Mouse (Mus musculus) embryonic facial prominence, embryonic 15.5 days (tissue): Measurements from ENCODE around the gene Nckap1. TPM values are rescaled to one million over a fixed set of nuclear protein-coding genes. Genes with fewer than 3 reads are reported as not detected.

Experiments used
- ATAC-seq: fragments of 200-750 bp; cut with Nextera tagmentation; 2 replicates; pipeline ENCODE4 v1.8.0; 2017; ENCODE audit warnings: low read depth, moderate TSS enrichment; ENCODE audit not compliant: insufficient number of reproducible peaks, low FRiP score, low TSS enrichment
- H3K27ac ChIP-seq: fragments of 300-500 bp; sonication (generic); replicated peaks from 2 replicates; pipeline ENCODE4 v1.5.1; 2015; ENCODE audit warnings: mild to moderate bottlenecking, inconsistent platforms
- H3K27me3 ChIP-seq: fragments of 300-500 bp; sonication (generic); 2 replicates; pipeline ENCODE4 v1.6.1; 2015; ENCODE audit warnings: inconsistent platforms
- H3K36me3 ChIP-seq: fragments of 300-500 bp; sonication (generic); 2 replicates; pipeline ENCODE4 v1.6.1; 2015; ENCODE audit warnings: mild to moderate bottlenecking, inconsistent platforms
- H3K4me1 ChIP-seq: fragments of 300-500 bp; sonication (generic); 2 replicates; pipeline ENCODE4 v1.6.1; 2015; ENCODE audit warnings: inconsistent platforms
- H3K4me2 ChIP-seq: fragments of 300-500 bp; sonication (generic); replicated peaks from 2 replicates; pipeline ENCODE4 v1.6.1; 2015; ENCODE audit warnings: mild to moderate bottlenecking, inconsistent platforms
- H3K4me3 ChIP-seq: fragments of 300-500 bp; sonication (generic); replicated peaks from 2 replicates; pipeline ENCODE4 v1.5.1; 2015; ENCODE audit warnings: mild to moderate bottlenecking, inconsistent platforms
- H3K9ac ChIP-seq: fragments of 300-500 bp; sonication (generic); 2 replicates; pipeline ENCODE4 v1.6.1; 2015; ENCODE audit warnings: inconsistent platforms
- H3K9me3 ChIP-seq: fragments of 300-500 bp; sonication (generic); replicated peaks from 2 replicates; pipeline ENCODE4 v1.6.1; 2016; ENCODE audit warnings: inconsistent platforms
- WGBS: fragments of 180-500 bp; shearing (Covaris S2); methylation state at CpG from one replicate; pipeline ENCODE4 v1.1.7; 2015; 5-methylcytosine and 5-hydroxymethylcytosine counted together
- polyA plus RNA-seq: library from polyadenylated mRNA; unstranded; fragments of >200 nt; fragmentation: Nextera tagmentation; extraction: Ambion mirVana; gene quantifications from 2 replicates; pipeline ENCODE4 v1.2.1, GENCODE M21; 2015

Gene Nckap1
- polyA plus RNA-seq, 1 experiment from 2014 or later: 68.9 TPM

GRCm38 (mm10) chr2:80596960-80597359 lies 15.8 kb upstream of the Nckap1 start:
- Histone ChIP-seq H3K36me3 (no peaks in the 10 kb centered on the region), H3K4me3 (no peak overlapping the region), H3K4me1 (no peaks in the 10 kb centered on the region; the same call in 1 of the 2 replicates), H3K9me3 (no peaks in the 10 kb centered on the region), H3K27ac (no peak overlapping the region), H3K27me3 (no peaks in the 10 kb centered on the region), H3K9ac (no peak overlapping the region), H3K4me2 (no peak overlapping the region)
- ATAC-seq: no peak
- WGBS: 64% methylated on average over 5 of the region's 5 CpGs

GRCm38 (mm10) chr2:80594215-80594918 lies 13.2 kb upstream of the Nckap1 start:
- Histone ChIP-seq H3K4me3 (no peak overlapping the region), H3K36me3 (no peaks in the 10 kb centered on the region), H3K9ac (no peak overlapping the region), H3K9me3 (no peaks in the 10 kb centered on the region), H3K4me1 (no peaks in the 10 kb centered on the region; the same call in 1 of the 2 replicates), H3K27me3 (no peaks in the 10 kb centered on the region), H3K4me2 (no peak overlapping the region), H3K27ac (no peak overlapping the region)
- no peak for ATAC-seq
- WGBS: 68% methylated on average over 4 of the region's 4 CpGs

GRCm38 (mm10) chr2:80582356-80582755 lies 1.2 kb upstream of the Nckap1 start:
- Histone ChIP-seq H3K4me1 (peaks cover 12% of the 10 kb centered on the region), H3K9ac (no peak overlapping the region), H3K4me3 (no peak overlapping the region), H3K36me3 (no peaks in the 10 kb centered on the region), H3K9me3 (no peaks in the 10 kb centered on the region), H3K27me3 (no peaks in the 10 kb centered on the region), H3K27ac (no peak overlapping the region), H3K4me2 (no peak overlapping the region)
- ATAC-seq: no peak
- 85% methylated on average over 3 of the region's 3 CpGs for WGBS

GRCm38 (mm10) chr2:80580311-80580961 lies 744 bp downstream of the Nckap1 start:
- Histone ChIP-seq H3K9me3 (no peaks in the 10 kb centered on the region), H3K27ac (peak overlapping the region; percentile 98), H3K27me3 (no peaks in the 10 kb centered on the region), H3K4me2 (peak overlapping the region; percentile 63), H3K9ac (peak overlapping the region; percentile 91), H3K4me1 (peaks cover 12% of the 10 kb centered on the region), H3K4me3 (peak overlapping the region; percentile 87), H3K36me3 (no peaks in the 10 kb centered on the region)
- WGBS: under 1% methylated on average over 60 of the region's 65 CpGs
- ATAC-seq: peak; percentile 75

- Histone ChIP-seq H3K9ac (no peak overlapping the region), H3K9me3 (no peaks in the 10 kb centered on the region), H3K27ac (no peak overlapping the region), H3K4me3 (peak overlapping the region; percentile 87), H3K27me3 (no peaks in the 10 kb centered on the region), H3K36me3 (no peaks in the 10 kb centered on the region), H3K4me2 (peak overlapping the region; percentile 63), H3K4me1 (peaks cover 12% of the 10 kb centered on the region)
- no peak for ATAC-seq
- 16% methylated on average over 6 of the region's 6 CpGs for WGBS
These were observed 1.8 kb downstream of the Nckap1 start for GRCm38 (mm10) chr2:80579253-80579891.

- 90% methylated on average over 1 of the region's 1 CpGs for WGBS
- H3K27ac ChIP-seq: no peak overlapping the region
- no peak overlapping the region for H3K4me3 ChIP-seq
- H3K4me2 ChIP-seq: no peak overlapping the region
- H3K9me3 ChIP-seq: no peaks in the 10 kb centered on the region
- no peak for ATAC-seq
- no peak overlapping the region for H3K9ac ChIP-seq
- no peaks in the 10 kb centered on the region for H3K36me3 ChIP-seq
- H3K27me3 ChIP-seq: no peaks in the 10 kb centered on the region
- H3K4me1 ChIP-seq: peaks cover 12% of the 10 kb centered on the region
These were observed 3.9 kb downstream of the Nckap1 start for GRCm38 (mm10) chr2:80577286-80577685.

- Histone ChIP-seq H3K4me1 (0 out of 2 replicates have a peak, but pooled peaks cover 3% of the 10 kb centered on the region), H3K27me3 (no peaks in the 10 kb centered on the region), H3K9me3 (no peaks in the 10 kb centered on the region), H3K9ac (no peak overlapping the region), H3K4me2 (no peak overlapping the region), H3K27ac (no peak overlapping the region), H3K4me3 (no peak overlapping the region), H3K36me3 (no peaks in the 10 kb centered on the region)
- WGBS: 54% methylated on average over 4 of the region's 4 CpGs
- no peak for ATAC-seq
These were observed 10.5 kb downstream of the Nckap1 start for GRCm38 (mm10) chr2:80570656-80571055.

GRCm38 (mm10) chr2:80567411-80567810 lies 13.8 kb downstream of the Nckap1 start:
- Histone ChIP-seq H3K9me3 (no peaks in the 10 kb centered on the region), H3K4me2 (no peak overlapping the region), H3K4me3 (no peak overlapping the region), H3K27me3 (no peaks in the 10 kb centered on the region), H3K9ac (no peak overlapping the region), H3K4me1 (0 out of 2 replicates have a peak, but pooled peaks cover 3% of the 10 kb centered on the region), H3K27ac (no peak overlapping the region), H3K36me3 (no peaks in the 10 kb centered on the region)
- 87% methylated on average over 4 of the region's 4 CpGs for WGBS
- no peak for ATAC-seq

GRCm38 (mm10) chr2:80562253-80562652 lies 18.9 kb downstream of the Nckap1 start:
- no peak for ATAC-seq
- Histone ChIP-seq H3K27ac (no peak overlapping the region), H3K27me3 (no peaks in the 10 kb centered on the region), H3K9me3 (no peaks in the 10 kb centered on the region), H3K36me3 (peaks cover 8% of the 10 kb centered on the region; the same call in 1 of the 2 replicates), H3K4me2 (no peak overlapping the region), H3K4me3 (no peak overlapping the region), H3K9ac (no peak overlapping the region), H3K4me1 (no peaks in the 10 kb centered on the region)

- H3K9ac ChIP-seq: no peak overlapping the region
- H3K36me3 ChIP-seq: peaks cover 8% of the 10 kb centered on the region; the same call in 1 of the 2 replicates
- no peaks in the 10 kb centered on the region for H3K4me1 ChIP-seq
- no peaks in the 10 kb centered on the region for H3K9me3 ChIP-seq
- no peak overlapping the region for H3K27ac ChIP-seq
- no peak overlapping the region for H3K4me2 ChIP-seq
- no peaks in the 10 kb centered on the region for H3K27me3 ChIP-seq
- 76% methylated on average over 3 of the region's 3 CpGs for WGBS
- no peak overlapping the region for H3K4me3 ChIP-seq
- ATAC-seq: no peak
These were observed 19.7 kb downstream of the Nckap1 start for GRCm38 (mm10) chr2:80561478-80561877.

GRCm38 (mm10) chr2:80560773-80561172 lies 20.4 kb downstream of the Nckap1 start:
- Histone ChIP-seq H3K4me3 (no peak overlapping the region), H3K27ac (no peak overlapping the region), H3K4me1 (no peaks in the 10 kb centered on the region), H3K9ac (no peak overlapping the region), H3K36me3 (peaks cover 8% of the 10 kb centered on the region; the same call in 1 of the 2 replicates), H3K9me3 (no peaks in the 10 kb centered on the region), H3K27me3 (no peaks in the 10 kb centered on the region), H3K4me2 (no peak overlapping the region)
- WGBS: 92% methylated on average over 5 of the region's 5 CpGs
- ATAC-seq: no peak
